1 mouse cellular context compared by ENCODE assay signal in the genomic region with DNA sequence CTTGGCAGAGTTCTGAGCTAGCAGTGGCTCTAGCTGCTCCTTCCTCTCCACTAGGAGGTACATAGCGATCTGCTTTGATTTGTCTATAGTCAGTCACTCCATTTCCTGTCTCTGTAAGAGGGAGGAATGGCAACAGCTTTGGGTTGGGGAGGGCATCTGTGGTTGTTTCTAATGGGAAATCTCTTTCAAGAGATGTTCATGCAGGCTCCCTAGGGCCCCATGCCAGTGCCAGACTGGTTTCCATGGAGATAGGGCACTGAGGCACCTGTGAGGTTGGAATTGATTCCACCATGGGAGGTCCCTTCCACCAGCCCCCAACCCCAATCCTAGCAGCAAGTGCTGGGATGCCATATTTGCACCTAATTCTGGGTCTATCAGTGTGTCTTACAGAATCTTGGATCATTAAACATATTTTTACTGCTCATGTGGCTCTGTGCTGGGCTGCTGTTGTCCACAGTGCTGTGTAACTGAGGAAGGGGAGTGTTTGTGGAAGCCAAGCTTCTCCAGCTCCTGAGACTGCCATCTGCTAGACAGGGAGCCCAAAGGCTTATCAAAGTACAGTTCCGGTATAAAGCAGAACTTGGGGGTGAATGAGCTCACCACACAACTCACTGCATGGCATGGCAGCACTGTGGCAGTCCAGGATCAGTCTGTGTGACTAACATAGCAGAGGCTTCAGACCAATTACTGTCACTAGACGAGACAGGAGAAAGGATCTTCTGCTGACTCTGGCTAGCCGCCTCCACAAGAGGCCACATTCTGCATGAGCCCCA.
TF ChIP-seq lines count a peak whose summit lies in the region.

No protein-coding gene starts in this region.

TF ChIP-seq in MEL, 35 proteins besides CTCF, POLR2A, EP300 and RAD21:
- TF ChIP-seq SIN3A (IDR thresholded peaks at IDR 0.05; ENCODE audit: low read length) (peak; percentile 42; the same call in 1 of the 2 replicates), ZKSCAN1 (IDR thresholded peaks at IDR 0.05; ENCODE audit: low read depth, low read length) (no peak), MAFK (IDR thresholded peaks at IDR 0.05; ENCODE audit: borderline replicate concordance, low read depth, low read length) (no peak), CHD2 (IDR thresholded peaks at IDR 0.05; ENCODE audit: low read length) (no peak), ELF1 (IDR thresholded peaks at IDR 0.05; ENCODE audit: low read depth, low read length) (no peak), RCOR1 (IDR thresholded peaks at IDR 0.05; ENCODE audit: low read depth, low read length) (no peak), HCFC1 (IDR thresholded peaks at IDR 0.05; ENCODE audit: low read depth, low read length) (0 out of 2 replicates have a peak, but pooled peaks have one; percentile 13), GABPA (IDR thresholded peaks at IDR 0.05; ENCODE audit: low read depth, low read length) (no peak), MXI1 (IDR thresholded peaks at IDR 0.05; ENCODE audit: low read depth, low read length) (peak; percentile 59; the same call in 1 of the 2 replicates), POLR2AphosphoS5 (IDR thresholded peaks at IDR 0.05; ENCODE audit: borderline replicate concordance, low read depth, low read length) (no peak), POLR2AphosphoS2 (IDR thresholded peaks at IDR 0.05; ENCODE audit: low read length) (peak; percentile 47; the same call in 1 of the 2 replicates), MYC (IDR thresholded peaks at IDR 0.05; ENCODE audit: low read depth, low read length) (peak; percentile 55; the same call in 1 of the 2 replicates), CHD1 (IDR thresholded peaks at IDR 0.05; ENCODE audit: low read depth, low read length) (no peak), MEF2A (IDR thresholded peaks at IDR 0.05; ENCODE audit: extremely low read depth, insufficient replicate concordance, low read depth, low read length, poor library complexity, severe bottlenecking) (no peak), ETS1 (IDR thresholded peaks at IDR 0.05; ENCODE audit: low read depth, low read length) (peak; percentile 80), TCF12 (IDR thresholded peaks at IDR 0.05; ENCODE audit: low read depth, low read length) (peak; percentile 5; the same call in 1 of the 2 replicates), GATA1 (IDR thresholded peaks at IDR 0.05; ENCODE audit: low read depth, low read length) (peak; percentile 78), ZMIZ1 (IDR thresholded peaks at IDR 0.05; ENCODE audit: low read depth, low read length) (peak; percentile 63), TBP (IDR thresholded peaks at IDR 0.05; ENCODE audit: low read depth, low read length) (0 out of 2 replicates have a peak, but pooled peaks have one; percentile 37)
